Mouse (Mus musculus): ENCODE results near the gene Lpar4. TPM values are rescaled to one million over a fixed set of nuclear protein-coding genes. Genes with fewer than 3 reads are reported as not detected.

Gene Lpar4
- 3.0 and 5.4 TPM in 2 replicates for polyA plus RNA-seq (2012; rRNA removed)

GRCm38 (mm10) chrX:106920175-106920827 is at the start of gene Lpar4:
Gene Lpar4, plus strand, starts transcription at chrX:106920625.

Other genes with a start within 250 kb of the Lpar4 start
- 4.0 and 24.2 TPM in 2 replicates for gene Rtl3, start 80.0 kb upstream of the Lpar4 start, polyA plus RNA-seq (2012; rRNA removed)
- gene P2ry10, start 167.9 kb downstream of the Lpar4 start, polyA plus RNA-seq (2012; rRNA removed) = 0.06 TPM in 1 of 2 replicates, not detected in the other
- gene P2ry10b, start 228.3 kb downstream of the Lpar4 start, polyA plus RNA-seq (2012; rRNA removed) = 0.47 and 1.1 TPM in 2 replicates

All from central nervous system, embryonic 14 days (tissue).